Mouse (Mus musculus): ENCODE data around the gene Olfr139. TPM values are rescaled to one million over a fixed set of nuclear protein-coding genes. Genes with fewer than 3 reads are reported as not detected.

Olfr139 gene
- not detected for total RNA-seq (2021)
- long read RNA-seq, experiment 1, result 0 reads
- long read RNA-seq, experiment 2, result 0 reads

GRCm38 (mm10) chr11:74056451-74056850, at the start of gene Olfr139, which contains the start of gene Olfr399:
Gene Olfr139, minus strand, starts transcription at chr11:74056551.
Gene Olfr399, minus strand, starts transcription at chr11:74056615.
- DNase-seq (ENCODE audit: low spot score in 2 of 2), result no peak

- DNase-seq (ENCODE audit: low spot score in 2 of 2), result no peak
These were observed 48.7 kb upstream of the Olfr139 start for GRCm38 (mm10) chr11:74105066-74105465.

- DNase-seq (ENCODE audit: low spot score in 2 of 2), result no peak
These were observed 45.2 kb upstream of the Olfr139 start for GRCm38 (mm10) chr11:74101507-74101906.

GRCm38 (mm10) chr11:74100724-74101123, 44.4 kb upstream of the Olfr139 start:
- no peak for DNase-seq (ENCODE audit: low spot score in 2 of 2)

- DNase-seq (ENCODE audit: low spot score in 2 of 2), result no peak
These were observed 13.3 kb upstream of the Olfr139 start, which contains the start of gene Zfp616 for GRCm38 (mm10) chr11:74069655-74070054. Gene Zfp616, plus strand, starts transcription at chr11:74069955.

- DNase-seq (ENCODE audit: low spot score in 2 of 2), result no peak
These were observed 5.0 kb downstream of the Olfr139 start for GRCm38 (mm10) chr11:74051347-74051746.

Other genes starting within 250 kb of the Olfr139 start
- not detected for gene Olfr392, start 239.5 kb downstream of the Olfr139 start, total RNA-seq (2021)
- not detected for gene Olfr393, start 205.1 kb downstream of the Olfr139 start, total RNA-seq (2021)
- not detected for gene Olfr394, start 165.8 kb downstream of the Olfr139 start, total RNA-seq (2021)
- gene Olfr395, start 147.3 kb downstream of the Olfr139 start, total RNA-seq (2021), result not detected
- not detected for gene Olfr23, start 119.9 kb downstream of the Olfr139 start, total RNA-seq (2021)
- not detected for gene Olfr397, start 95.7 kb downstream of the Olfr139 start, total RNA-seq (2021)
- gene Olfr398, start 66.1 kb downstream of the Olfr139 start, total RNA-seq (2021), result not detected
- gene Olfr399, start 64 bp upstream of the Olfr139 start, total RNA-seq (2021), result not detected
- not detected for gene Zfp616, start 13.4 kb upstream of the Olfr139 start, total RNA-seq (2021)
- gene Olfr401, start 57.2 kb upstream of the Olfr139 start, total RNA-seq (2021), result not detected
- gene Olfr402, start 97.0 kb upstream of the Olfr139 start, total RNA-seq (2021), result not detected
- not detected for gene Olfr403, start 129.7 kb upstream of the Olfr139 start, total RNA-seq (2021)
- not detected for gene Olfr43, start 154.8 kb upstream of the Olfr139 start, total RNA-seq (2021)
- not detected for gene Olfr406, start 203.3 kb upstream of the Olfr139 start, total RNA-seq (2021)
- gene Olfr59, start 227.2 kb upstream of the Olfr139 start, total RNA-seq (2021), result not detected